Mouse (Mus musculus) ES-E14 (cell line): ENCODE data around the gene Pnmal1.

Experiments used
- CHD2 ChIP-seq: IDR thresholded peaks from 2 replicates; pipeline ENCODE4 v1.6.1; 2014; ENCODE audit warnings: mild to moderate bottlenecking, low read depth, low read length, inconsistent platforms
- HCFC1 ChIP-seq: IDR thresholded peaks from 2 replicates; pipeline ENCODE4 v1.6.1; 2012; ENCODE audit warnings: low read length, inconsistent platforms, borderline replicate concordance; ENCODE audit not compliant: insufficient read depth
- MAFK ChIP-seq: IDR thresholded peaks from 2 replicates; pipeline ENCODE4 v1.6.1; 2014; ENCODE audit warnings: mild to moderate bottlenecking, low read depth, low read length, inconsistent platforms; ENCODE audit not compliant: insufficient read depth
- ZNF384 ChIP-seq: IDR thresholded peaks from 2 replicates; pipeline ENCODE4 v1.6.1; 2012; ENCODE audit warnings: low read depth, low read length, inconsistent platforms

GRCm38 (mm10) chr7:16918670-16919069, 40.8 kb upstream of the Pnmal1 start:
- TF ChIP-seq HCFC1 (no peak), MAFK (no peak), ZNF384 (no peak), CHD2 (no peak)
